27 mouse cellular contexts compared by ENCODE assay signal in genomic region chr13:111136392-111136791, GRCm38 (mm10).
"Had no signal": no experiment of that assay in that cellular context is flagged by ENCODE, and none has a peak within 500 bp of the region (broad histone marks: within the 10 kb centered on the region; RNA-seq: fewer than 3 reads in every experiment).

No protein-coding gene starts in this region.

- ATAC-seq: hindbrain, embryonic 16.5 days; inflammation-experienced regulatory T-cells, adult 6 months; intestine, embryonic 15.5 days; intestine, postnatal 0 days had no signal

- H3K4me3 ChIP-seq: gastrocnemius, adult 2 months; heart, embryonic 10.5 days; heart, embryonic 12.5 days; hindbrain, embryonic 10.5 days; hindbrain, embryonic 12.5 days; intestine, embryonic 15.5 days; left cerebral cortex, adult 2 months; limb, embryonic 10.5 days; limb, embryonic 12.5 days; liver, embryonic 13.5 days; liver, embryonic 15.5 days had no signal

- H3K9ac ChIP-seq: heart, embryonic 12.5 days; hindbrain, embryonic 12.5 days; hindbrain, embryonic 14.5 days; intestine, embryonic 15.5 days; limb, embryonic 12.5 days; liver, embryonic 13.5 days; liver, embryonic 15.5 days had no signal

- H3K36me3 ChIP-seq: heart, embryonic 10.5 days; heart, embryonic 12.5 days; hindbrain, embryonic 10.5 days; hindbrain, embryonic 12.5 days; intestine, embryonic 15.5 days; limb, embryonic 10.5 days; limb, embryonic 12.5 days; liver, embryonic 13.5 days; liver, embryonic 15.5 days had no signal

- H3K27me3 ChIP-seq: heart, embryonic 12.5 days; hindbrain, embryonic 12.5 days; intestine, embryonic 15.5 days; limb, embryonic 12.5 days; liver, embryonic 13.5 days; liver, embryonic 15.5 days had no signal

- DNase-seq: gastrocnemius, adult 2 months; gastrocnemius, postnatal 10 days; gastrocnemius, postnatal 25 days; heart, adult 18-20 months; heart, postnatal 10 days; heart, postnatal 4 days; kidney, adult 18-20 months; kidney, adult 8-10 months; kidney, postnatal 10 days; kidney, postnatal 25 days; kidney, postnatal 4 days; liver; liver, embryonic 13.5 days had no signal

- H3K4me1 ChIP-seq: heart, embryonic 10.5 days; heart, embryonic 12.5 days; hindbrain, embryonic 10.5 days; hindbrain, embryonic 12.5 days; intestine, embryonic 15.5 days; limb, embryonic 10.5 days; limb, embryonic 12.5 days; liver, embryonic 13.5 days; liver, embryonic 15.5 days had no signal

- H3K9me3 ChIP-seq: heart, embryonic 10.5 days; heart, embryonic 12.5 days; hindbrain, embryonic 10.5 days; hindbrain, embryonic 12.5 days; intestine, embryonic 15.5 days; limb, embryonic 10.5 days; limb, embryonic 12.5 days; liver, embryonic 13.5 days; liver, embryonic 15.5 days had no signal

- H3K4me2 ChIP-seq: heart, embryonic 12.5 days; hindbrain, embryonic 12.5 days; hindbrain, embryonic 14.5 days; intestine, embryonic 15.5 days; limb, embryonic 12.5 days; liver, embryonic 11.5 days; liver, embryonic 13.5 days; liver, embryonic 15.5 days had no signal

- H3K27ac ChIP-seq: gastrocnemius, adult 2 months; heart, embryonic 10.5 days; hindbrain, embryonic 10.5 days; hindbrain, embryonic 12.5 days; hindbrain, embryonic 14.5 days; intestine, embryonic 15.5 days; left cerebral cortex, adult 2 months; limb, embryonic 10.5 days; limb, embryonic 12.5 days; liver, embryonic 13.5 days; liver, embryonic 15.5 days had no signal
